Mouse (Mus musculus): ENCODE data around the gene Ubtd2.

GRCm38 (mm10) chr11:32565088-32565487, 109.9 kb downstream of the Ubtd2 start:
- TF ChIP-seq GATA1 (IDR thresholded peaks at IDR 0.05; ENCODE audit: borderline replicate concordance, low read length) = no peak
- TF ChIP-seq FLI1 (IDR thresholded peaks at IDR 0.05; ENCODE audit: low read length) = no peak

Measured in megakaryocyte, embryonic 14.5 days (primary cell).